Mouse (Mus musculus) liver, postnatal 0 days (tissue): Measurements from ENCODE around the gene Dgke.

Experiments
- CTCF ChIP-seq: sonication (generic); IDR thresholded peaks from 2 replicates; pipeline ENCODE4 v1.5.1; 2016; ENCODE audit warnings: antibody characterized with exemption, low read depth
- EP300 ChIP-seq: IDR thresholded peaks from 2 replicates; pipeline ENCODE4 v1.6.1; 2016; ENCODE audit warnings: antibody characterized with exemption, low read depth, mild to moderate bottlenecking

DNA sequence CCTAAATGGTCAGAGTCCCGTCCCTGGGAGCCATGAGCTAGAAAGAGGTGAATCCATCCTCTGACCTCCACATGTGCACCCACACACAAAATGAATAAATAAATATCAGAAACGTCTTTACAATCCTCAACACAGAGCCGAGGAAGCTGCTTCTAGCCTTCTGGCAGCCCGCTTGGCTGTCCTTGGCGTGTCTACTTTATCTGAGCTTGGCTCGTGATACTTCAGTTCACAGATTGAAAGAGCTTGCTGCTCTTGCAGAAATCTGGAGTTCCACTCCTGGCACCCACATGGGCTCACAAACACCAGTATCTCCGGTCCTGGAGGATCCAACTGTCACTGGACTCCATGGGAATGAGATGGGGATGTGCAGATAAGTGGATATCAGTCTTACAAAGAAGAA lies 45.0 kb downstream of the Dgke start:
- TF ChIP-seq CTCF: no peak
- no peak for TF ChIP-seq EP300
